Mouse (Mus musculus): ENCODE data around the gene Cpm.

Cpm gene

GRCm38 (mm10) chr10:117649292-117650041, 20.2 kb downstream of the Cpm start:
- DNase-seq (ENCODE audit: low spot score): no peak

GRCm38 (mm10) chr10:117650042-117650655, 20.8 kb downstream of the Cpm start:
- DNase-seq (ENCODE audit: low spot score): no peak

- no peak for DNase-seq (ENCODE audit: low spot score)
These were observed 21.4 kb downstream of the Cpm start for GRCm38 (mm10) chr10:117650725-117651124.

- no peak for DNase-seq (ENCODE audit: low spot score)
These were observed 22.5 kb downstream of the Cpm start for GRCm38 (mm10) chr10:117651587-117652377.

GRCm38 (mm10) chr10:117652378-117652774, 23.1 kb downstream of the Cpm start:
- no peak for DNase-seq (ENCODE audit: low spot score)

GRCm38 (mm10) chr10:117652930-117653778, 23.9 kb downstream of the Cpm start:
- no peak for DNase-seq (ENCODE audit: low spot score)

- no peak for DNase-seq (ENCODE audit: low spot score)
These were observed 24.5 kb downstream of the Cpm start for GRCm38 (mm10) chr10:117653779-117654173.

- no peak for DNase-seq (ENCODE audit: low spot score)
These were observed 25.4 kb downstream of the Cpm start for GRCm38 (mm10) chr10:117654576-117655123.

- DNase-seq (ENCODE audit: low spot score): no peak
These were observed 26.2 kb downstream of the Cpm start for GRCm38 (mm10) chr10:117655460-117655859.

GRCm38 (mm10) chr10:117655908-117656661, 26.8 kb downstream of the Cpm start:
- DNase-seq (ENCODE audit: low spot score): no peak

- no peak for DNase-seq (ENCODE audit: low spot score)
These were observed 27.3 kb downstream of the Cpm start for GRCm38 (mm10) chr10:117656662-117656962.

- no peak for DNase-seq (ENCODE audit: low spot score)
These were observed 27.8 kb downstream of the Cpm start for GRCm38 (mm10) chr10:117656985-117657658.

GRCm38 (mm10) chr10:117657659-117658306, 28.5 kb downstream of the Cpm start:
- no peak for DNase-seq (ENCODE audit: low spot score)

- DNase-seq (ENCODE audit: low spot score): no peak
These were observed 29.5 kb downstream of the Cpm start for GRCm38 (mm10) chr10:117658522-117659429.

GRCm38 (mm10) chr10:117659430-117659813, 30.1 kb downstream of the Cpm start:
- no peak for DNase-seq (ENCODE audit: low spot score)

GRCm38 (mm10) chr10:117659819-117660218, 30.5 kb downstream of the Cpm start:
- DNase-seq (ENCODE audit: low spot score): no peak

- DNase-seq (ENCODE audit: low spot score): no peak
These were observed 33.2 kb downstream of the Cpm start for GRCm38 (mm10) chr10:117662316-117663055.

All from ovary, postnatal 36 days (tissue).